Mouse (Mus musculus) forebrain, embryonic 15.5 days (tissue): ENCODE measurements at regions not wholly inside any gene's neighbourhood (a gene's known extent, or its start where the extent isn't known, plus 50 kb on each side); places are given as distances from the start of the nearest gene placed in this dataset.

Source experiments
- ATAC-seq: fragments of 200-750 bp; cut with Nextera tagmentation; replicated peaks from 2 replicates; pipeline ENCODE4 v1.8.0; 2017; ENCODE audit warnings: mild to moderate bottlenecking, moderate TSS enrichment, moderate library complexity
- H3K27ac ChIP-seq: fragments of 300-500 bp; sonication (generic); replicated peaks from 2 replicates; pipeline ENCODE4 v1.5.1; 2015; ENCODE audit warnings: mild to moderate bottlenecking, inconsistent platforms
- H3K27me3 ChIP-seq: fragments of 300-500 bp; sonication (generic); 2 replicates; pipeline ENCODE4 v1.6.1; 2015; ENCODE audit warnings: inconsistent platforms
- H3K36me3 ChIP-seq: fragments of 300-500 bp; sonication (generic); 2 replicates; pipeline ENCODE4 v1.6.1; 2015; ENCODE audit warnings: mild to moderate bottlenecking, inconsistent platforms
- H3K4me1 ChIP-seq: fragments of 300-500 bp; sonication (generic); 2 replicates; pipeline ENCODE4 v1.6.1; 2015; ENCODE audit warnings: inconsistent platforms
- H3K4me2 ChIP-seq: fragments of 300-500 bp; sonication (generic); replicated peaks from 2 replicates; pipeline ENCODE4 v1.6.1; 2015; ENCODE audit warnings: mild to moderate bottlenecking, inconsistent platforms
- H3K4me3 ChIP-seq: fragments of 300-500 bp; sonication (generic); 2 replicates; pipeline ENCODE4 v1.5.1; 2015; ENCODE audit warnings: mild to moderate bottlenecking, inconsistent platforms
- H3K9ac ChIP-seq: fragments of 300-500 bp; sonication (generic); replicated peaks from 2 replicates; pipeline ENCODE4 v1.6.1; 2015; ENCODE audit warnings: mild to moderate bottlenecking, inconsistent platforms
- H3K9me3 ChIP-seq: fragments of 300-500 bp; sonication (generic); 2 replicates; pipeline ENCODE4 v1.6.1; 2016; ENCODE audit warnings: inconsistent platforms
- WGBS: fragments of 180-500 bp; shearing (Covaris S2); methylation state at CpG from one replicate; pipeline ENCODE4 v1.1.7; 2015; ENCODE audit warnings: mixed read lengths; 5-methylcytosine and 5-hydroxymethylcytosine counted together

DNA sequence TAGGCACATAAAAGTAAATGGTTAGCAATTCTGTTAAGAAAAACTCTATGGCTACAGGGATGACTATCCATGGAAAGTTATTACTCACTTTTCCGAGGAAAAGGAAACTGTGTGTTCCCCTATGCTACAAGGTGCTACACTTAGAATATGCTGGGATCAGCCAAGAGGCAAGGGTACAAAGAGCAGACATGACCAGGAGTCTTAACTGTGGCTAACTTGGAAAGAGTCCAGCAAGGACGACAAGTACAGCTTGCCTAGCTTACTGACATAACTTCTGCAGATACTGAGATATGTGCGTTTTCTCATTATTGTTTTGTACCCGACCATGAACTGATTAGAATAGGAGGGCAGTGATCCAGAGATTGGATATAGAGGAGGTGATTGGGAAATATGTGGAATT, 296.4 kb downstream of the Gm16223 start:
- 80% methylated on average over 4 of the region's 4 CpGs for WGBS
- no peak overlapping the region for H3K4me2 ChIP-seq
- no peak overlapping the region for H3K27ac ChIP-seq
- H3K4me3 ChIP-seq: no peak overlapping the region
- no peaks in the 10 kb centered on the region for H3K27me3 ChIP-seq
- H3K4me1 ChIP-seq: no peaks in the 10 kb centered on the region
- ATAC-seq: no peak
- H3K9me3 ChIP-seq: no peaks in the 10 kb centered on the region
- no peaks in the 10 kb centered on the region for H3K36me3 ChIP-seq
- H3K9ac ChIP-seq: no peak overlapping the region

DNA sequence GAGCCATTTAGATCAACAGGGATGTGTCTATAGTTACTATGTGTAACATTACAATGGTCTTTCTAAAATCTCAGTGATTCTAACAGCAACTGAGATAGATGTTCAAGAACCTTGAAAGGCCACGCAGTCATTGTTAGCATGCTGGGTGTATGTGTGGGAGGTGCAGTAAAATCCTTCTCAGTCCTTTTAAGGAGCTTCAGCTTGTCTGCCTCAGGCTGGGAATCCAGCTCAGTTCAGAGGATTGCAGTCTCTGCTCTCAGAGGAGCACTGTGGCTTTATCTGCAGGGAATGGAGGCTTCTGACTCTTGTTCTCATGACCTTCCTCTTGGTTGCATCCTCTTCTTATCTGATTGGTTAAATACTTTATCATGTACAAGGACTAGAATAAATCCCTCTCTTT, 320.2 kb downstream of the Gm16223 start:
- H3K4me2 ChIP-seq: no peak overlapping the region
- 84% methylated on average over 1 of the region's 1 CpGs for WGBS
- H3K4me3 ChIP-seq: no peak overlapping the region
- no peaks in the 10 kb centered on the region for H3K4me1 ChIP-seq
- no peaks in the 10 kb centered on the region for H3K9me3 ChIP-seq
- no peaks in the 10 kb centered on the region for H3K27me3 ChIP-seq
- no peak for ATAC-seq
- no peaks in the 10 kb centered on the region for H3K36me3 ChIP-seq
- H3K27ac ChIP-seq: no peak overlapping the region
- H3K9ac ChIP-seq: no peak overlapping the region

DNA sequence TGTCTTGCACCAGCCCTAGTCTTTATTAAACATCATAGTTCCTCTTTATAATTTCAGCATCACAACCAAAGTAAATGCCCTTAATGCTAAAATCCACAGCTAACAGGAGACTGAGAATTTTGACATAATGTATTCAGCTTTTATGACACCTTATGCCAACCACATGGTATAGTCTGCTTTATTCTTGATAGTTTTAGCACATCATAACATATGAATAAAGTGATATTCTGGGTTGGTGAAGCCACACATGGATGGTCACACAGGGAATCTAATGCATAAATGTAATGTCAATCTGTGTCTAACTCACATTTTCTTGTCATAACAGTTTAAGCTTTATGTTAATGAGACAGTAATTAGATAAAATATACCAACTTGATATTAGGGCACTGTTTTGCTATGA, 328.9 kb downstream of the Gm16223 start:
- no peak overlapping the region for H3K27ac ChIP-seq

DNA sequence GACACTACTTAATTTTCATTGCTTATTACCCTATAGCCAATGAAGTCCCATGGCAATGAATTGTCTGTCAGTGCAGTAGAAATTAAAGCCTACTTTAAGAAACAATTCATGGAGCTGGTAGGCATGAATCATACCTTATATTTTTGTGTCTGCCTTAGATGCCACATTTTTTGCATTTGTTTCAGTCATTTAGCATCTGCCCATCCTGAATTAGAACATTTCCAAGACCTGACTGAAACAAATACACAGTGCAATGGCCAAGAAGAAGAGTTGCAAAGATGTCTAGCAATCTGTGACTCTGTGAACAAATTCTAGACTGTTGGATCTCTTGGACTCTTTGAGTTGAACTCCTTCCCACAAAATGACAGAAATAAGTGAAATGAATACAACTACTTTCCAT, 342.2 kb downstream of the Gm16223 start:
- no peak overlapping the region for H3K9ac ChIP-seq
- no peak overlapping the region for H3K4me3 ChIP-seq
- no peak overlapping the region for H3K27ac ChIP-seq
- no peak for ATAC-seq
- H3K9me3 ChIP-seq: no peaks in the 10 kb centered on the region
- H3K36me3 ChIP-seq: no peaks in the 10 kb centered on the region
- no peaks in the 10 kb centered on the region for H3K4me1 ChIP-seq
- H3K4me2 ChIP-seq: no peak overlapping the region
- no peaks in the 10 kb centered on the region for H3K27me3 ChIP-seq

More for the DNA sequence above, 328.9 kb downstream of the Gm16223 start:
- Histone ChIP-seq H3K27me3 (no peaks in the 10 kb centered on the region), H3K4me2 (no peak overlapping the region), H3K9me3 (no peaks in the 10 kb centered on the region), H3K4me1 (peaks cover 5% of the 10 kb centered on the region; the same call in 1 of the 2 replicates), H3K4me3 (no peak overlapping the region), H3K36me3 (no peaks in the 10 kb centered on the region), H3K9ac (no peak overlapping the region)
- peak; percentile 78; the same call in 1 of the 2 replicates for ATAC-seq

DNA sequence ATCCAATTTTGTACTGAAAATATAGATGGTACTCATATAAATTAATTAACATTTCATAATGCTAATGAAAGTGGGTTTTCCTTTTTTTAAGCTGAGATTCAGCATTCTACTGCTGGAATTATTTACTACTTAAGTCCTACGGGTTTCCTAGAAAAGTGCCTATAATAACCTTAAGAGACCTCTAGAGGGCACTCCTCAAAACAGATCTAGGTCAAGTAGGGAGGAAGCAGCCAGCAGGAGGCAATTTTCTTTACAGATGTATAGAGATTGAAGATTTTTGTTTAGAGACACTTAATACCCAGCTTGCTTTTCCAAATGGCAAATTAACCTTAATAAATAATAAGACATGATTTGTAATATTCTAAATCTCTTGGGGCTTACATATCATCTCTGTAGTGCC, 344.5 kb downstream of the Gm16223 start:
- Histone ChIP-seq H3K9ac (no peak overlapping the region), H3K4me2 (no peak overlapping the region), H3K27me3 (no peaks in the 10 kb centered on the region), H3K4me3 (no peak overlapping the region), H3K4me1 (no peaks in the 10 kb centered on the region), H3K36me3 (no peaks in the 10 kb centered on the region), H3K27ac (no peak overlapping the region), H3K9me3 (no peaks in the 10 kb centered on the region)
- WGBS: 14% methylated on average over 1 of the region's 1 CpGs
- peak; percentile 53; the same call in 1 of the 2 replicates for ATAC-seq

DNA sequence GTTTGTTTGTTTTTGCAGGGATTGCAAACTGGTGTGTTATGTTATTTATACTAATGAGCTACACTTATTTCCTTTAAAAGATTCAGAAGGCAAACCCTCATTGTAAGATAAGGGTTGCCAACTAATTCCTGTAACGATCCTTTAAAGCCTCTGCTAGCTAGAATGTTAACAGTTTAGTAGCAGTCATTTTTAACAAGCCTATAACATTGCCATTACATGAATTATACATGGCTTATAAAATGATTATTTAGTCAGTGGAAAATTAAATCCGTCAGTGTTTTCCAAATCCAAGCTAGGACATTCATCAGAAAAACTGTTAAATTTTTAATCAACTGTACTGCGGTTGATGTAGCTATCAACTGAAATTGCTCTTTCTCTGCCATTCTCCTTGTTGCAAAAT, 358.1 kb downstream of the Gm16223 start:
- 37% methylated on average over 3 of the region's 3 CpGs for WGBS
- no peak for ATAC-seq
- H3K9me3 ChIP-seq: no peaks in the 10 kb centered on the region
- H3K9ac ChIP-seq: no peak overlapping the region
- H3K27me3 ChIP-seq: no peaks in the 10 kb centered on the region
- H3K4me2 ChIP-seq: no peak overlapping the region
- H3K4me1 ChIP-seq: no peaks in the 10 kb centered on the region
- H3K27ac ChIP-seq: no peak overlapping the region
- no peaks in the 10 kb centered on the region for H3K36me3 ChIP-seq
- H3K4me3 ChIP-seq: no peak overlapping the region

DNA sequence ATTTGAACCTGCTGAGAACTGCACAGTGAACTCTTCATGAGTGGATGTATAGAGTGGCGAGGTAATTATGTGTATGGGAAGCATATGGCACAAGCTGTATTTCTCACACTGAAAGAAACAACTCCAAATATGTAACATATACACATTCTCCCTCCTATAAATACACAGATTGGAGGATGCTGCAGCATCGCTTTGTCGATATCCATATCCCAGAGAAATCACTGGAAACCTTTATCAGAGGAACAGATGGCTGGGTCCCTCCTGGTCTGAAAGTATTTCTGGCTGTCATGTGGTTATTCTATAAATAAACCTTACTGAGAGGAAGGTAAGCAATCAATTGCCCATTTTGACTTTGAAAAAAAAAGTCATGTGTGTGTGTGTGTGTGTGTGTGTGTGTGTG, 365.4 kb downstream of the Gm16223 start:
- ATAC-seq: peak; percentile 68; the same call in 1 of the 2 replicates
- no peak overlapping the region for H3K9ac ChIP-seq
- 60% methylated on average over 3 of the region's 3 CpGs for WGBS
- H3K27me3 ChIP-seq: no peaks in the 10 kb centered on the region
- no peaks in the 10 kb centered on the region for H3K36me3 ChIP-seq
- H3K4me3 ChIP-seq: no peak overlapping the region
- H3K9me3 ChIP-seq: no peaks in the 10 kb centered on the region
- H3K4me2 ChIP-seq: no peak overlapping the region
- no peak overlapping the region for H3K27ac ChIP-seq
- H3K4me1 ChIP-seq: no peaks in the 10 kb centered on the region

DNA sequence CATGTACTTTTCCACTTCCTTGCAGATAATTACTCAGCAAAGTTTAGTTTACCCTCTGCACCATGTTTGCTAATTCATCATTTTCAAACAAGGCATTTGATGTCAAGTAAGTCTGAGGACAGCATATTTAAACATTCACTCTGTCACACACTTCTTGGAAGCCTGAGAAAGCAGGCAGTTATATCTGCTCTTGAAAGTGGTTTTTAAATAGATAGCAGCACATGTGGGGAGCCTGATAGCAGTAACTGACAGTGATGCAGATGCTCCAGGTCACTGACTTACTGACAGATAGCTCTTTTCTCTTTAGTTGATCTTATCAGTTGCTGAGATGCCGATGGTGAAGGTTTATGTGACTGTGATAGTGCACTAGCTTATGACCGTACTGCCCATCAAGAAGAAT, 380.9 kb downstream of the Gm16223 start:
- no peaks in the 10 kb centered on the region for H3K36me3 ChIP-seq
- no peaks in the 10 kb centered on the region for H3K4me1 ChIP-seq
- no peak overlapping the region for H3K9ac ChIP-seq
- H3K27me3 ChIP-seq: no peaks in the 10 kb centered on the region
- 96% methylated on average over 2 of the region's 2 CpGs for WGBS
- no peak for ATAC-seq
- no peak overlapping the region for H3K4me2 ChIP-seq
- H3K4me3 ChIP-seq: no peak overlapping the region
- no peak overlapping the region for H3K27ac ChIP-seq
- no peaks in the 10 kb centered on the region for H3K9me3 ChIP-seq

DNA sequence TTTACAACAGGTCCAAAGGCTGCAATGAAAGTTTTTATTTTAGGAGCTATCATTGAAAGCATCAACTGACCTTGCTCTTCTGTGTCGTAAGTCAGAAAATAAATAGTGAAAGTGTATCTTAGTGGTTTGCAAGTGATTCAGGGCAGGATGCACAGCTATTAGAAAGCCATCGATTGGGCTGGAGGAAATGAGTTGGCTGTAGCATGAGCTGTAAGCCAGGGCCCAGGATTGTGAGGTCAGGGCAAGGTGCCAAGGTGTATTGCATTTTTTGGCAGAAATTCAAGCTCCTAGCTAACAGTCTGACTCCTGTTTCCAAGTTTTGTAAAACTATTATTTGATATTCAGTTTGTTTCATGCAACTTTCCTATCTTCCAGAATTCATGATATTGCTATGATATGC, 381.8 kb downstream of the Gm16223 start:
- Histone ChIP-seq H3K4me1 (no peaks in the 10 kb centered on the region), H3K36me3 (no peaks in the 10 kb centered on the region), H3K4me3 (no peak overlapping the region), H3K9ac (no peak overlapping the region), H3K9me3 (no peaks in the 10 kb centered on the region), H3K27me3 (no peaks in the 10 kb centered on the region), H3K27ac (no peak overlapping the region), H3K4me2 (no peak overlapping the region)
- whole genome bisulfite sequencing: 89% methylated on average over 2 of the region's 2 CpGs
- no peak for ATAC-seq

DNA sequence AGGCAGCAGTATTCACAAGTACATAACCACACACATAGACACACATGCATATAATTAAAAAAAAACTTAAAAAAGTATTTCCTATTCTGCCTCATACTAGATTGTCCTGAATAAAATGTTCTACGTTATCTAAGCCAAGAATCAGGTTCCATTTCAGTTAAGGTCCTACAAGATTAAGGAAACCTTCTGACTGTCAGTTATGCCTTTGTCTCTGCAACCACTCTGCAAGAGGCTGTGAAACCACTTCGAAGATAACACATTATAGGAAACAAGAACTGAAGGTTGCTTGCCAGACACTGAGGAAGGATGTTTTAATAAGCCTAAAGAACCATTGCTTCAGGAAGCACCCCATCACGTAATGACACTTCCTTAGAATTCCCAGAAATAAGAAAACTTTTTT, 385.9 kb downstream of the Gm16223 start:
- ATAC-seq: no peak
- H3K4me3 ChIP-seq: no peak overlapping the region
- no peaks in the 10 kb centered on the region for H3K4me1 ChIP-seq
- H3K9ac ChIP-seq: no peak overlapping the region
- H3K27me3 ChIP-seq: no peaks in the 10 kb centered on the region
- H3K4me2 ChIP-seq: no peak overlapping the region
- H3K9me3 ChIP-seq: no peaks in the 10 kb centered on the region
- H3K27ac ChIP-seq: no peak overlapping the region
- no peaks in the 10 kb centered on the region for H3K36me3 ChIP-seq
- 85% methylated on average over 3 of the region's 3 CpGs for WGBS

DNA sequence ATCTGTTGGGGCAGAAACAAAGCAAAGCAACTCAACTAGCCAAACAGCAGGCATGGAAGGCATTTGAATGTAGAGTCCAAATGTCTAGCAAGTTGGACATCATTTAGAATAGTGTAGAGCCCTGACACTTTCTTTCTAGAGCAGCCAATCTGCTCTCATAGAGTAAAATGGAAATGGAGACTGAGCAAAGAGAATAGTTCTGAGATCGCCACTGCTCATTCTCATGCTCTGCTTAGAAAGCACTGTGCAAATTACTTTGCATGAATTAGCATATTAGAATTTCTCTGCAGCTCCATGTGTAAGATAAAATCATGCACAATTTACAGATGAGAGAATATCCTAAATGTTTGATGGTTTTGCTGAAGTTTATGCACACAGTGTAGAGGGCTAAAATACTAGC, 393.4 kb downstream of the Gm16223 start:
- no peak overlapping the region for H3K9ac ChIP-seq
- peak; percentile 58; the same call in 1 of the 2 replicates for ATAC-seq
- H3K4me1 ChIP-seq: no peaks in the 10 kb centered on the region
- no peak overlapping the region for H3K27ac ChIP-seq
- no peak overlapping the region for H3K4me2 ChIP-seq
- H3K36me3 ChIP-seq: no peaks in the 10 kb centered on the region
- no peaks in the 10 kb centered on the region for H3K27me3 ChIP-seq
- no peak overlapping the region for H3K4me3 ChIP-seq
- no peaks in the 10 kb centered on the region for H3K9me3 ChIP-seq
- 57% methylated on average over 1 of the region's 1 CpGs for WGBS

DNA sequence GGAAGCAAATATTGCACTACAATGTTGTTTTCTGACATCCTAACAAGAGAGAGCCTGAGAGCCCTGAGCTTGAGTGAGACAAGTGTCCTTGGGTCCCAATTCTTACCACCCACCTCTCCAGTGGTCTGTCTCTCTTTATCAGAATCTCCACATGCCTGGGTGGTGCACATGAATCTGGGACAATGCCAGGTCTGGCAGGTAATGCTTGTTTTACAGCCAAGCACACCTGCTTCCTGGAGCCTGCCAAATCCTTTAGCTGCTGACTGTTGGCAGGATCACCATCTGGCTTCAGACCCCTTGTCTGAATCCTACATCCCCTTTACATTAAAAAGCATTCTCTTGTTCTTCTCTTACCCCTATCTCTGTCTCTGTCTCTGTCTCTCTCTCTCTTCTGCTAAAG, 397.1 kb downstream of the Gm16223 start:
- no peak overlapping the region for H3K27ac ChIP-seq
- H3K9ac ChIP-seq: no peak overlapping the region
- H3K27me3 ChIP-seq: no peaks in the 10 kb centered on the region
- H3K4me3 ChIP-seq: no peak overlapping the region
- H3K4me2 ChIP-seq: no peak overlapping the region
- H3K4me1 ChIP-seq: no peaks in the 10 kb centered on the region
- no peaks in the 10 kb centered on the region for H3K9me3 ChIP-seq
- no peak for ATAC-seq
- H3K36me3 ChIP-seq: no peaks in the 10 kb centered on the region

DNA sequence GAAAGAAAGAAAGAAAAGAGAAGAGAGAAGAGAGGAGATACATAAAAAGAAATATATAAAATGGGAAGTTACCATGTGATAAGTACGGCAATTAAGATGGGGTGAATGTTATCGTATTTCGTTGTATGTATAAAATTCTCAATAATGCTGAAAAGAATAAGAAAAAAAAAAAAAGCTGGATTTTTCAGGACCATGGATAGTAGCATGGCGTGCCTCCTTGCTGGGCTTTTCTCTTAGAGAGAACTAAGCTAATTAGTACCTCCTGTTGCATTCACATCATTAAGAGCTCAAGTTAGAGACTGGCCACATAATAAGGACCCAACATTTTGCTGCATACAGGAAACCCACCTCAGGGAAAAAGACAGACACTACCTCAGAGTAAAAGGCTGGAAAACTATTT, 405.7 kb downstream of the Gm16223 start:
- H3K4me2 ChIP-seq: no peak overlapping the region

More for the DNA sequence above, 405.7 kb downstream of the Gm16223 start:
- no peaks in the 10 kb centered on the region for H3K4me1 ChIP-seq
- H3K27ac ChIP-seq: no peak overlapping the region
- 77% methylated on average over 4 of the region's 4 CpGs for WGBS
- H3K36me3 ChIP-seq: no peaks in the 10 kb centered on the region
- H3K27me3 ChIP-seq: no peaks in the 10 kb centered on the region
- no peak for ATAC-seq
- H3K9me3 ChIP-seq: no peaks in the 10 kb centered on the region
- H3K9ac ChIP-seq: no peak overlapping the region
- no peak overlapping the region for H3K4me3 ChIP-seq
